Mouse (Mus musculus) intestine, embryonic 16.5 days (tissue): ENCODE measurements at regions not wholly inside any gene's neighbourhood (a gene's known extent, or its start where the extent isn't known, plus 50 kb on each side); places are given as distances from the start of the nearest gene placed in this dataset.

Source experiments
- ATAC-seq: fragments of 200-750 bp; cut with Nextera tagmentation; 2 replicates; pipeline ENCODE4 v1.8.0; 2017; ENCODE audit warnings: moderate TSS enrichment, moderate library complexity
- H3K27ac ChIP-seq: fragments of 300-500 bp; sonication (generic); 2 replicates; pipeline ENCODE4 v1.5.1; 2014; ENCODE audit warnings: mild to moderate bottlenecking, low read length
- H3K27me3 ChIP-seq: fragments of 300-500 bp; sonication (generic); replicated peaks from 2 replicates; pipeline ENCODE4 v1.6.1; 2014; ENCODE audit warnings: low read length, control low read depth, mixed read lengths; ENCODE audit not compliant: control insufficient read depth, insufficient read depth
- H3K36me3 ChIP-seq: fragments of 300-500 bp; sonication (generic); 2 replicates; pipeline ENCODE4 v1.6.1; 2014; ENCODE audit warnings: low read length, control low read depth; ENCODE audit not compliant: control insufficient read depth, insufficient read depth
- H3K4me1 ChIP-seq: fragments of 300-500 bp; sonication (generic); 2 replicates; pipeline ENCODE4 v1.6.1; 2014; ENCODE audit warnings: low read length, control low read depth, mixed read lengths; ENCODE audit not compliant: control insufficient read depth, insufficient read depth
- H3K4me2 ChIP-seq: fragments of 300-500 bp; sonication (generic); 2 replicates; pipeline ENCODE4 v1.6.1; 2014; ENCODE audit warnings: low read depth, low read length, control low read depth
- H3K4me3 ChIP-seq: fragments of 300-500 bp; sonication (generic); 2 replicates; pipeline ENCODE4 v1.5.1; 2014; ENCODE audit warnings: mild to moderate bottlenecking, low read length
- H3K9ac ChIP-seq: fragments of 300-500 bp; sonication (generic); 2 replicates; pipeline ENCODE4 v1.6.1; 2014; ENCODE audit warnings: low read depth, low read length
- H3K9me3 ChIP-seq: fragments of 300-500 bp; sonication (generic); 2 replicates; pipeline ENCODE4 v1.6.1; 2016; ENCODE audit warnings: low read length, control low read depth; ENCODE audit not compliant: control insufficient read depth
- WGBS: fragments of 180-500 bp; shearing (Covaris S2); extraction: QIAGEN DNeasy Blood & Tissue Kit; methylation state at CpG from one replicate; pipeline ENCODE4 v1.1.7; 2014; 5-methylcytosine and 5-hydroxymethylcytosine counted together

GRCm38 (mm10) chr1:90287251-90287650 lies 83.5 kb downstream of the Ackr3 start:
- no peaks in the 10 kb centered on the region for H3K9me3 ChIP-seq
- H3K27me3 ChIP-seq = no peaks in the 10 kb centered on the region
- H3K9ac ChIP-seq = no peak overlapping the region
- no peak overlapping the region for H3K27ac ChIP-seq
- ATAC-seq = 0 out of 2 replicates have a peak, but pooled peaks have one; percentile 37
- peaks cover 13% of the 10 kb centered on the region for H3K4me1 ChIP-seq
- 71% methylated on average over 3 of the region's 3 CpGs for WGBS
- no peaks in the 10 kb centered on the region for H3K36me3 ChIP-seq
- no peak overlapping the region for H3K4me3 ChIP-seq
- no peak overlapping the region for H3K4me2 ChIP-seq

GRCm38 (mm10) chr1:90288892-90289731 lies 85.3 kb downstream of the Ackr3 start:
- Histone ChIP-seq H3K9ac (no peak overlapping the region), H3K36me3 (no peaks in the 10 kb centered on the region), H3K4me3 (no peak overlapping the region), H3K4me1 (peaks cover 13% of the 10 kb centered on the region), H3K4me2 (no peak overlapping the region), H3K27me3 (no peaks in the 10 kb centered on the region), H3K9me3 (no peaks in the 10 kb centered on the region), H3K27ac (no peak overlapping the region)
- ATAC-seq = peak; percentile 83
- 61% methylated on average over 8 of the region's 8 CpGs for WGBS

GRCm38 (mm10) chr1:90289732-90290215 lies 86.0 kb downstream of the Ackr3 start:
- Histone ChIP-seq H3K9ac (no peak overlapping the region), H3K4me2 (no peak overlapping the region), H3K4me1 (peaks cover 13% of the 10 kb centered on the region), H3K27me3 (no peaks in the 10 kb centered on the region), H3K4me3 (no peak overlapping the region), H3K36me3 (no peaks in the 10 kb centered on the region), H3K9me3 (no peaks in the 10 kb centered on the region), H3K27ac (no peak overlapping the region)
- ATAC-seq = peak; percentile 19; the same call in 1 of the 2 replicates
- WGBS = 40% methylated on average over 6 of the region's 6 CpGs

- Histone ChIP-seq H3K36me3 (no peaks in the 10 kb centered on the region), H3K27me3 (no peaks in the 10 kb centered on the region), H3K27ac (no peak overlapping the region), H3K9ac (no peak overlapping the region), H3K9me3 (no peaks in the 10 kb centered on the region), H3K4me2 (no peak overlapping the region), H3K4me1 (peaks cover 13% of the 10 kb centered on the region), H3K4me3 (no peak overlapping the region)
- ATAC-seq = no peak
- 62% methylated on average over 7 of the region's 7 CpGs for WGBS
Measured at GRCm38 (mm10) chr1:90290428-90291197, 86.8 kb downstream of the Ackr3 start.

GRCm38 (mm10) chr1:90291256-90291655 lies 87.5 kb downstream of the Ackr3 start:
- H3K4me2 ChIP-seq = no peak overlapping the region
- H3K27me3 ChIP-seq = no peaks in the 10 kb centered on the region
- ATAC-seq = no peak
- no peaks in the 10 kb centered on the region for H3K36me3 ChIP-seq
- no peak overlapping the region for H3K27ac ChIP-seq
- WGBS = 84% methylated on average over 1 of the region's 1 CpGs
- H3K4me3 ChIP-seq = no peak overlapping the region
- no peak overlapping the region for H3K9ac ChIP-seq
- peaks cover 13% of the 10 kb centered on the region for H3K4me1 ChIP-seq
- H3K9me3 ChIP-seq = no peaks in the 10 kb centered on the region

GRCm38 (mm10) chr1:90297751-90298150 lies 94.0 kb downstream of the Ackr3 start:
- no peak overlapping the region for H3K9ac ChIP-seq
- no peaks in the 10 kb centered on the region for H3K9me3 ChIP-seq
- H3K27ac ChIP-seq = no peak overlapping the region
- no peak for ATAC-seq
- no peak overlapping the region for H3K4me3 ChIP-seq
- 44% methylated on average over 5 of the region's 5 CpGs for WGBS
- no peak overlapping the region for H3K4me2 ChIP-seq
- no peaks in the 10 kb centered on the region for H3K4me1 ChIP-seq
- no peaks in the 10 kb centered on the region for H3K27me3 ChIP-seq
- no peaks in the 10 kb centered on the region for H3K36me3 ChIP-seq

GRCm38 (mm10) chr1:90300229-90300628 lies 96.4 kb downstream of the Ackr3 start:
- Histone ChIP-seq H3K4me3 (no peak overlapping the region), H3K27ac (no peak overlapping the region), H3K4me2 (no peak overlapping the region), H3K27me3 (no peaks in the 10 kb centered on the region), H3K9ac (no peak overlapping the region), H3K36me3 (no peaks in the 10 kb centered on the region), H3K9me3 (no peaks in the 10 kb centered on the region), H3K4me1 (no peaks in the 10 kb centered on the region)
- no peak for ATAC-seq
- WGBS = 69% methylated on average over 10 of the region's 10 CpGs

- 57% methylated on average over 7 of the region's 7 CpGs for WGBS
- Histone ChIP-seq H3K4me2 (no peak overlapping the region), H3K36me3 (no peaks in the 10 kb centered on the region), H3K9ac (no peak overlapping the region), H3K4me1 (no peaks in the 10 kb centered on the region), H3K27ac (no peak overlapping the region), H3K27me3 (no peaks in the 10 kb centered on the region), H3K9me3 (no peaks in the 10 kb centered on the region), H3K4me3 (no peak overlapping the region)
- no peak for ATAC-seq
Measured at GRCm38 (mm10) chr1:90304331-90304730, 100.6 kb downstream of the Ackr3 start.

- ATAC-seq = no peak
- Histone ChIP-seq H3K27me3 (no peaks in the 10 kb centered on the region), H3K4me2 (no peak overlapping the region), H3K4me1 (no peaks in the 10 kb centered on the region), H3K9ac (no peak overlapping the region), H3K36me3 (no peaks in the 10 kb centered on the region), H3K4me3 (no peak overlapping the region), H3K27ac (no peak overlapping the region), H3K9me3 (no peaks in the 10 kb centered on the region)
- WGBS = 62% methylated on average over 3 of the region's 3 CpGs
Measured at GRCm38 (mm10) chr1:90311016-90311415, 107.2 kb downstream of the Ackr3 start.
